Mouse (Mus musculus): ENCODE results near the gene Nfia.

- no peak for TF ChIP-seq CTCF (IDR thresholded peaks at IDR 0.05; ENCODE audit: low read depth, low read length)
- no peak for TF ChIP-seq POLR2A (IDR thresholded peaks at IDR 0.05; ENCODE audit: borderline replicate concordance, low read depth, low read length)
Measured at GRCm38 (mm10) chr4:98114966-98115365, 342.4 kb downstream of the Nfia start.

Data from bone marrow macrophage, adult 2 months (primary cell).